Mouse (Mus musculus) G1E (cell line): ENCODE measurements around the gene Fbxl14.

Experiments
- CTCF ChIP-seq: IDR thresholded peaks from 2 replicates; pipeline ENCODE4 v1.5.1; 2012; ENCODE audit warnings: low read depth, low read length, inconsistent platforms, mixed read lengths
- GATA1 ChIP-seq: IDR thresholded peaks from 2 replicates; pipeline ENCODE4 v1.6.1; 2012; ENCODE audit warnings: borderline replicate concordance, low read length, inconsistent platforms, mixed read lengths
- POLR2AphosphoS5 ChIP-seq: IDR thresholded peaks from 2 replicates; pipeline ENCODE4 v1.6.1; 2012; ENCODE audit warnings: low read depth, low read length, inconsistent platforms; ENCODE audit not compliant: insufficient replicate concordance

DNA sequence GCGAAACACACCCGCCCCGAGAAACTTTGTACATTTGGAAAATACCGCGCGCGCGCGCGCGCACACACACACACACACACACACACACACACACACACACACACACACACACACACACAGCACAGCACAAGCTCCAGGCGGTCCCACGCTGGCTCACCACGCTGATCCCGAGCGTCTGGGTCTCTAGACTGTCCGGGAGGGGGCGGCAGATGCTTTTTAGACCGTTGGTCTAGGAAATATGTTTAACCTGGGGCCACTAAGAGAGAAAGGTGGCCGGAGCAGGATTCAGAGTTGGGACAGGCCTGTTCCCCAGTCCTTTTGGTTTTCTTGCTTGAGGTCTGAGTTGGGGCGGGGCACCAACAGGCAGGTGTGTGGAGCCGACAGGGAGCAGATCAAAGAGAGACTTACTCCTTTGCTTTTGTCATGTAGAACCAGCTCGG is 30.4 kb upstream of the Fbxl14 start:
- TF ChIP-seq CTCF (no peak), GATA1 (no peak), POLR2AphosphoS5 (no peak)
